Mouse (Mus musculus) frontal cortex, postnatal 36 days (tissue): ENCODE data around the gene Acmsd.
"Not testable (repeated sequence)": the region's sequence is repeated elsewhere in the genome, so short reads cannot be mapped to it uniquely, and the experiment has no call there.

Experiments
- DNase-seq, 2 experiments: peaks; one replicate each; pipeline ENCODE4 v3.0.0; 2022; ENCODE audit warnings: low spot score in 2 of 2

Gene Acmsd

GRCm38 (mm10) chr1:127729096-127729495 is at the start of gene Acmsd:
TSS of gene Acmsd (plus strand) at chr1:127729413.
- DNase-seq, result no peak

GRCm38 (mm10) chr1:127679498-127680133 is 49.6 kb upstream of the Acmsd start, which contains the start of gene Tmem163:
TSS of gene Tmem163 (minus strand) at chr1:127679548.
- peak in 1 of 2 experiments; percentile 24 for DNase-seq

GRCm38 (mm10) chr1:127696533-127696932 is 32.7 kb upstream of the Acmsd start:
- DNase-seq, result no peak

- DNase-seq, result no peak
Observed at GRCm38 (mm10) chr1:127702187-127702586, 27.0 kb upstream of the Acmsd start.

GRCm38 (mm10) chr1:127706269-127706668 is 22.9 kb upstream of the Acmsd start:
- DNase-seq, result no peak

DNA sequence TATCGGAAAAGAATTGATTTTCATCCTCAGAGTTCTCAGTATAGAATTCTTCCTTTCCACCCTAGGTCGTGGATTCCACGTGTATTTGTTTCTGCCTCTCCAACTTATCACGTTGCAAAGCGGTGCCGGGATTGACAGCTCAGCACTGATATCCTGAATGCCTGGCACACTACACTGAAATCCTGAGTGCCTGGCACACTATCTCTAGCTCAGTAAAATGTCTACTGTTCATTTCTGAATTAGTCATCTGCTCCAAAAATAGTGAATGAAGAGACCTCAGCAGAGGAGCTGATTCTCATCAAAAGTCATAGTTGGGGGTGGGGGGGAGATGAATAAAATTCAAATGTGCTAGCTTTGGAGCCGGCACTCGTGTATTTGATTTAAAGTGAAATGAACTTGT is 12.8 kb upstream of the Acmsd start:
- peak in 1 of 2 experiments; percentile 49 for DNase-seq

DNA sequence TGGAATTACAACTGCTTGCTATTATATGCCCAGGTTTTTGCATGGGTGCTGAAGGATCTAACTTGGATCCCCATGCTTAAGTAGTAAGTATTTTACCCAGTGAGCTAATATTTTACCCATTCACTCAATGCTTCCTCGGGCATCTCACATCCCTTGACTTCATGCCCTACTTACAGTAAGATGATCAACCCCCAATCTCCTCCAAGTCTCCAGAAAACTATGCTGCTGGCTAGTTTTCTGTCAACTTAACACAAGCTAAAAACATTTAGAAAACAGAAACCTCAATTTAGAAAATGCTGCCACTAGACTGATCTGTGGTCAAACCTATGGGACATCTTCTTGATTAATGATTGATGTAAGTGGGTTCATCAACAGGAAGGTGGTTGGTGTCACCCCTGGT is 10.9 kb upstream of the Acmsd start:
- no peak for DNase-seq

- no peak for DNase-seq
Observed at GRCm38 (mm10) chr1:127723596-127723995, 5.6 kb upstream of the Acmsd start.

DNA sequence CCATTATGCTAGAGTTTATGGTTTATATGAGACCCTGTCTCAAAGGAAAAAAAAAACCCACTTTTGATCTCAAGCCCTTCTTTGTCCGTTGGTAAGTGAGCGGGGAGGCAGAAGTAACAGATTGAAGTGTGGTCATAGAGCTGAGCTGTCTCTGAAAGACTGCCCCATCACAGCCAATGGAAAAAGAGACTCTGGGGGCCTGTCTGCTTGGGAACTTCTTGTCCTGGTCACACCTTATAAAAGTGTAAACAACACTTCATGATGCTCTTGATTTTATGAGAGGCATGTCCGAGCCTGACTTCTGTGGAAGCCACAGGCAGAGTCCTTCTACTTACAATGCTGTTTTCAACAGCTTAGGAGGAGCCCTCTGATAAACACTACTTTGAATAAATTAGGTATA is 1.9 kb downstream of the Acmsd start:
- no peak for DNase-seq

DNA sequence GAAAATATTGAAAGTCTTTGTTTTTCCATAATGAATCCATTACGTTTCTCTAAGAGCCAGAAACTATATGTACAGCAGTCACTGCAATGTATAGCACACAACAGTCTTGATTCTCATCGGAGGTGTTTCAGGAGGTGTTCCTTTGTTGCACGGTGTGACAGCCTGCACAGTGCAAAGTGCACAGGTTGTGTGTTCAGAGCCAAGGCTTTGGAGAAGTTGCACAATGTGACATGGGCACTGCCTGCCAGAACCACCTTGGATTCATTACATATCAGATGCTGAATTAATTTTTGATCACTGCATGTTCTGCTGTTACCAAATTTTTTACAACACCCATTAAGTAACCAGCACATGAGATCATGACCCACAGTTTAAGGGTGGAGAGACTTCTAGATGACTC is 3.2 kb downstream of the Acmsd start:
- no peak for DNase-seq

- DNase-seq, result no peak
Observed at GRCm38 (mm10) chr1:127732841-127733240, 3.6 kb downstream of the Acmsd start.

- DNase-seq, result no peak
Observed at GRCm38 (mm10) chr1:127735356-127735755, 6.1 kb downstream of the Acmsd start.

GRCm38 (mm10) chr1:127750401-127751102 is 21.3 kb downstream of the Acmsd start:
- no peak for DNase-seq

DNA sequence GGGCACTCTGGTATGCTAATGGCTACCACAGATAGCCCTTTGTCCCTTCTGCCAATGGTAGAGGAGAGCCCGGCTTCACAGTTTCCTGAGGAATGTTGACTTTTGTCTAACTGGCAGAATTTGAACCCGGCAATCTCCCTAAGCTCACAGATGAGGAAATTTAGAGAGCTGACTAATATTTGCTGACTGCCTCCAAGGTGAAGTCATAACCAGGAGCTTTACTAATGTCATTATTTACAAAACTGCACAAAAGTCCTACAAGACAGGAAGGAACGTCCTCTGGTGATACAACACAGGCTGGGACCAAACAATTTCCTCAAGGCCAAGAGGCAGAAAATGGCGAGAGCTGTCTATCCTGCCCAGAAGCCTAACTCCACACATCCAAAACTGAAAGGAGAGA is 26.6 kb downstream of the Acmsd start:
- DNase-seq, result no peak

DNA sequence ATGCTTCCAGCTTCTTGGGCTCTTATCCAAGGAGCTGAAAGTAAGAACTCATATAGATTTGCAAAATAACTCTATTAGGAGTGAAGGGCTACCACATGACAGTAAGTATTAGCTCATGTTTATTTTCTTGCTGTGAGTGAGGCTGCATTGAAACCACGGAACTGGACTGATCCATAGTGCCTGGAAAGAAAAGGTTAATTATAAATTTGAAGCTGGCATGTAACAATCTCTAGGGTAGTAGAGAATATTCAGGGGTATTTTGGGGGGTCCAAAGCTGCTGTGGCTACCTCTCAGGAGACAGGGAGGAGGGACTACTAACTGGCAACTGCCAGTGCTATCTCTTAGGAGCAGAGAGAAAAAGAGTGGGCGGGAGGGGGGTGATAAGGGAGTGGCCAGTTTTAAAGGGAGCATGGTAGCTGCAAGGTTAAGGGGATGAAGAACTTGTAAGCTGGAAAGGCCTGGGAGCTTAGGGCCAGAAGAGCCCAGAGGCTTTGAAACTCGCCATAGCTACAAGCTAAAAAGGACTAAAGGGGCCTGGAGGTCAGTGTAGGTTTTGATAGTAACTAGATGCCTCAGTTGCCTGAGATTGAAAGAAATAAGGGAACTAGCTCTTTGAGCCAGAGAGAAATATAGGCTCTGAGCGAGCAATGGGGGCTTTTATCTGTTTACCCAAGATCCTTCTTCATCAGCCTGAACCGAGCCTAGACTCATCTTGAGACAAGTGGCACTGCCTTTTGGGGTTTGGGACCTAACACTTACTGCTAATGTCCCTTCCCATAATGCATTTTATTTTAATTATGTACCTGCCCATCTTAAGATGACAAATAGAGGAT is 27.3 kb downstream of the Acmsd start:
- DNase-seq, result no peak

- not testable (repeated sequence) for DNase-seq
Observed at GRCm38 (mm10) chr1:127757164-127757545, 27.9 kb downstream of the Acmsd start.

- no peak for DNase-seq
Observed at GRCm38 (mm10) chr1:127765468-127765867, 36.3 kb downstream of the Acmsd start.

DNA sequence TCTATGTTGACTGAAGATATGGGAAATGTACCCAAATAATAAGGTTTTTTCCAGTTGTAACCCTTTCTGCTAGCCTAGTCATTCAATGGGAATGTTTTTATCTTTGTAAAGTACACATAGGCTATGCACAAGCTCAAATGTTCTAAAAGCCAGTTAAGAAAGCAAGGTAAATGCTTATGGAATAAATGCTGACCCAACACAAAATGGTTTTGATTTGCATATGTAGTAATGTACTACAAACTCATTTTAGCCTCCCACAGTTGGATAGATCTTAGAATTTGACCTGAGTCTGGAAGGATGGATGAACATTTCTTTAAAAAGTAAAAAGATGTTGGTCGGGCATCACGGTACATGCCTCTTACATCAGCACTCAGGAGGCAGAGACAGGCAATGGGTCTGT is 37.5 kb downstream of the Acmsd start:
- no peak for DNase-seq

DNA sequence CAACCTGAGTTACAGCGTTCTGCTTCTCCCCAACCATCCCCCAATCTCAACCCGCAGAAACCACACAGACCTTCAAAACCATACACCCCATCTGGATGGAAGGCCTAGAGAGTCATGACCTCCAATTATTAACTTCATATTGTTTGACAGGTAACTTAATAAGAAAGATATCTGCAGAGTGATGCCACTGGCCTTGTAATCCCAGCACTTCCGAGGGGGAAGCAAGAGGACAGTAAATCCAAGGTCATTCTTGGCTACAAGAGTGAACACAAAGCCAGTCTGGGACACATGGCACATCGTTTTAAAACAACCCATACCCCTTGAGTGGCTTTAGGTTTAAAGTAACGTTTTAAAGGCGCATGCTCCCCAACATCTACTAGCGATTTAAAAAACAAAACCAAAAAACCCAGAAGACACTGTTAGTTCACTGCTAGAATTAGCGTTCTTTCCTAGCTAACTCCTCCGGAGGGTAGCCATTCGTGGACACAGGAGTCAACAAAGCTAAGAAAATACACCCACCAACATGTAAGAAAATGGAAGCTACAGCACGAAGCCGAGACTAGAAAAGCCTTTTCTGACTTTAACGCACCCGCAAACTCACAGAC is 44.1 kb downstream of the Acmsd start:
- DNase-seq, result peak in 1 of 2 experiments; percentile 17

GRCm38 (mm10) chr1:127773803-127774500 is 44.7 kb downstream of the Acmsd start, which contains the start of gene Ccnt2:
TSS of gene Ccnt2 (plus strand) at chr1:127774164.
- DNase-seq, result peak; percentile 99

DNA sequence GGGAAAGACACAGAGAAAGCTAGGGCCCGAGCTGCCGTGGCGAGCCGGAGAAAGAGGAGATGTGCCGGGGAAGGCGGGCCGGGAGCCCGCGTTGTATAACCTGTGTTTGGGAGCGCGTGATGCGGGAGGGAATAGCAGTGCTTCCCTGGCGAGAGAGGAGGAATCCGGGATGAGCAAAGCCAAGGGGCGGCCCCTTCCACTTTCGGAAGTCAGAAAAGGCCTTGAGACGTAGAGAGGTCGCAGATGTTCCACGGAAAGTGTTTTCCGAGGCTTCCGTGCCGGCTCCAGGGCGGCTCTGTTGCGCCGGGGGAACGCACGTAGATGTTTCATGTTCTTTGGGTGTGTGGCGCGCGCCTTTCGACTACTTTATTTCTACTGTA is 45.3 kb downstream of the Acmsd start:
- no peak for DNase-seq
